Mouse (Mus musculus) heart, adult 2 months (tissue): ENCODE data around the gene Mrpl38. TPM values are rescaled to one million over a fixed set of nuclear protein-coding genes. Genes with fewer than 3 reads are reported as not detected.
A peak's percentile ranks its signal among the peaks of the same experiment; 100 is the strongest.

Source experiments
- DNase-seq, 2 experiments: peaks; one replicate each; pipeline ENCODE4 v3.0.0; 2021
- H3K27ac ChIP-seq: fragments of 200-600 bp; 2 replicates; pipeline ENCODE4 v1.8.1; 2022
- H3K27me3 ChIP-seq: fragments of 200-500 bp; 2 replicates; pipeline ENCODE4 v1.6.1; 2012; ENCODE audit warnings: mild to moderate bottlenecking, low read length, inconsistent platforms, mixed read lengths; ENCODE audit not compliant: control insufficient read depth, insufficient read depth
- H3K36me3 ChIP-seq: fragments of 200-500 bp; 2 replicates; pipeline ENCODE4 v1.6.1; 2012; ENCODE audit warnings: low read length, inconsistent platforms; ENCODE audit not compliant: control insufficient read depth, insufficient read depth
- H3K4me1 ChIP-seq: fragments of 200-500 bp; 2 replicates; pipeline ENCODE4 v1.6.1; 2011; ENCODE audit warnings: low read length; ENCODE audit not compliant: control insufficient read depth, insufficient read depth
- H3K4me3 ChIP-seq: fragments of 200-600 bp; 2 replicates; pipeline ENCODE4 v1.8.1; 2022
- H3K79me2 ChIP-seq: fragments of 200-500 bp; replicated peaks from 2 replicates; pipeline ENCODE4 v1.6.1; 2012; ENCODE audit warnings: mild to moderate bottlenecking, inconsistent platforms, low read length, moderate library complexity, mixed read lengths; ENCODE audit not compliant: control insufficient read depth, insufficient read depth
- H3K9ac ChIP-seq: fragments of 200-500 bp; 2 replicates; pipeline ENCODE4 v1.6.1; 2012; ENCODE audit warnings: low read depth, mild to moderate bottlenecking, control low read depth, inconsistent platforms, low read length, mixed read lengths
- CTCF ChIP-seq: fragments of 200-600 bp; IDR thresholded peaks from 2 replicates; pipeline ENCODE4 v1.8.1; 2022; ENCODE audit warnings: antibody characterized with exemption, mild to moderate bottlenecking, moderate library complexity
- EP300 ChIP-seq: fragments of 200-500 bp; IDR thresholded peaks from 2 replicates; pipeline ENCODE4 v1.6.1; 2011; ENCODE audit warnings: low read depth, low read length, control low read depth; ENCODE audit not compliant: insufficient read depth
- POLR2A ChIP-seq: fragments of 200-500 bp; IDR thresholded peaks from 2 replicates; pipeline ENCODE4 v1.6.1; 2011; ENCODE audit warnings: mild to moderate bottlenecking, low read depth, low read length, control low read depth; ENCODE audit not compliant: insufficient read depth
- WGBS: fragments of 180-500 bp; shearing (Covaris S2); methylation state at CpG from one replicate; pipeline ENCODE4 v1.1.7; 2018; 5-methylcytosine and 5-hydroxymethylcytosine counted together
- intact Hi-C: fragments of 180-260 bp; cut with DNase I; formaldehyde crosslinking; loops from one replicate; pipeline ENCODE4 v1.15.1; 2025
- polyA plus RNA-seq: library from polyadenylated mRNA; depleted of rRNA; stranded (reverse); fragments of >200 nt; gene quantifications from 2 replicates; pipeline ENCODE4 v1.2.3, GENCODE M21; 2012; rRNA removed
- total RNA-seq, 2 experiments: library from RNA; stranded (reverse); gene quantifications; 2 replicates each; pipeline ENCODE4 v1.2.3; 2021

The Mrpl38 gene
- total and polyA plus RNA-seq, 3 experiments, result 55.5 to 59.7 (median 56.8) TPM

DNA sequence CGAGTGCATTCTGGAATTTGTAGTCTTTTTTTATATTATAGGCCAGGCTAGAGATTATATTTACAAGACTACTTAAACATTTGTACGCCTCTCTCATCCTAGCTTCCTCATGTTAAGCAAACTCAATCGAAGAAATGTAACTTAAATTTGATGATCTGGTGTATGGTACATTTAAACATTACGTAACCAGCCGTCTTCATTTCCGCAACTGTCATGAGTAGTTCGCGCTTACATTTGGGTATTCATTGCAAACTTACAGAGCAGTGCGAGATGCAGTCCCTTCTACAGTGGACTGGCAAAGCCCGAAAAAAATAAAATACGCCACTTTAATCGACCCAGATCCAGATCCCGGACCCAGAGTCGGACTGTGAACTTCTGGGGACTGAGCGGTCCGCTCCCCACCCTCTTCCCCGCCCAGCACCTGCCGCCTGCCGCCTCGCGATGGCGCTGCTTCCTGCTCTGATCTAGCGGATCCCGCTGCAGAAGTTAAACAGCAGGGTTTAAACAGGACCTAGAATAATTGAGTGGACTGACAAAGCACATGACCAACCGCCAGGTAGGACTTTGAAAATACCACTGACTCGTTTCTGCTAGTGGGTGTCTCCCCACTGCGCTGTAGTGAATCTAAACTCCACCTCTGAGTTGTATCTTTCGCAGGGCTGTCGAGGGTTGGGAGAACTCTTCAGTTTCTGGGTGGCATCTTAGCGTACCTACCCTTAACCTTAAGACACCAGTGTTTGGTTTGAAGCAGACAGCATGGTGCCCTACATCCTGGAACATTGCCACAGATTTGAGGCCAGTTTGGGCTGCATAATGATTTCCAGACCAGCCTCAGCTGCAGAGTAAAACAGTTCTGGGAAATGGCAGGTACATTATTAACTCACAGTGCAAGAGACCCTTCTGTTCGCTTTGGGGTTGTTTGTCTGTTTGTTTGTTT, 51.2 kb downstream of the Mrpl38 start:
- no peaks in the 10 kb centered on the region; the same call in 1 of the 2 replicates for H3K36me3 ChIP-seq
- H3K27me3 ChIP-seq, result no peaks in the 10 kb centered on the region
- peaks cover 5% of the 10 kb centered on the region for H3K4me1 ChIP-seq
- no peaks in the 10 kb centered on the region; the same call in 1 of the 2 replicates for H3K79me2 ChIP-seq
- intact Hi-C loops, result loop anchor here (1.0 kb wide), 2 partner anchors 22 to 43 kb away; no protein-coding TSS in a partner anchor
- H3K9ac ChIP-seq, result peak overlapping the region; percentile 75
- peak overlapping the region; percentile 57 for H3K4me3 ChIP-seq
- H3K27ac ChIP-seq, result peak overlapping the region; percentile 88
- TF ChIP-seq POLR2A, result peak; percentile 62
- peak; percentile 93; the same call in 1 of the 2 replicates for TF ChIP-seq EP300
- peak; percentile 94 for TF ChIP-seq CTCF
- peak; percentile 93 to 95 for DNase-seq
- 2% methylated on average over 31 of the region's 31 CpGs for WGBS

DNA sequence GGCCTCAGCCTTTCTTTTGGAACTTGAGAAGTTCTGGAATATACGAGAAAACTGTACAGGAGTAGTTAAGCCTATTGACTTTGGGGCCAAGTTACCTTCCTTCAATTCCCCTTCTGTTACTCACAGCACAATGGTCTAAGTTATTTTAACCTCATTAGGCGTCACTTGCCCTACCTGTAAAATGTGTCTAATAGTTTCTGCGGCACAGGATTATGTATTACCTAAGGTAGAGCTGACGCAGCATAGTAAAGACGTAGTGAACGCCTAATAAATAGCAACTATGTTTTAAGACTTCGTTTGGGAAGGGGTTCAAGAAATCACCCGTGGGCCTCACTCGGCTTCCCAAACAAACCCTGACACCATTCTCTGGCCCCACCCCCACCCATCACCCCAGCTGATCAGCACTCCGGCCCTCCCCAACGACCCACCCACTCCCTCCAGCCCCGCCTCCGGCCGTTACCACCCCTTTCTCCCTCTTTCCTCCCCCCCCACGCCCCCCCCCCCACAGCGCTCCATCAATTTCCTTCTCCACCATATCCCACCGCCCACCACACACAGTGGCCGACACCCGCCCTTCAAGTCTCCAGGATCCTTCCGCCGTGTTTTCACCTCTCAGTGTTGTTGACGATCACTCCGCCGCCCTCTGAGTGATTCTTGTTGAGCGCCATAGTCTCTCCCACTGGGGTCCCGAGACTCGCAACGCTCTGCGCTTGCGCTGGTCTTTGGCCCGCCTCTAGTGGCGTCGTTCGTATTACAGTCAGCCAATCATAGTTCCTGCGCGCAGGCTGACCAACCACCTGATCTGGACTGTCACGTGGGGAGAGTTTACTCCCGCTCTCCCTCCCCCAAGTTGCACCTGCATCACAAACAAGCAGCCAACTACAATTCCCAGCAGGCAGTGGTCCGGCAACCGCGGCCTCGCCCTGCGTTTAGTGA, 52.1 kb downstream of the Mrpl38 start, which contains the start of gene Wbp2:
TSS of gene Wbp2 (minus strand) at position 738 of the 936 bp plus-strand sequence.
- Histone ChIP-seq H3K79me2 (no peaks in the 10 kb centered on the region; the same call in 1 of the 2 replicates), H3K36me3 (no peaks in the 10 kb centered on the region; the same call in 1 of the 2 replicates), H3K9ac (peak within 1 kb of the TSS; percentile 76), H3K4me3 (peak within 1 kb of the TSS; percentile 57), H3K27ac (peak within 1 kb of the TSS; percentile 88), H3K27me3 (no peaks in the 10 kb centered on the region), H3K4me1 (peaks cover 5% of the 10 kb centered on the region)
- TF ChIP-seq CTCF (peak; percentile 41), EP300 (no peak; the same call in 1 of the 2 replicates), POLR2A (peak; percentile 93)
- DNase-seq, result peak; percentile 96 to 98
- intact Hi-C loops, result loop anchor here (1.0 kb wide), 3 partner anchors 23 to 56 kb away; partner anchors contain the start of gene Unk
- 3% methylated on average over 39 of the region's 43 CpGs for WGBS

DNA sequence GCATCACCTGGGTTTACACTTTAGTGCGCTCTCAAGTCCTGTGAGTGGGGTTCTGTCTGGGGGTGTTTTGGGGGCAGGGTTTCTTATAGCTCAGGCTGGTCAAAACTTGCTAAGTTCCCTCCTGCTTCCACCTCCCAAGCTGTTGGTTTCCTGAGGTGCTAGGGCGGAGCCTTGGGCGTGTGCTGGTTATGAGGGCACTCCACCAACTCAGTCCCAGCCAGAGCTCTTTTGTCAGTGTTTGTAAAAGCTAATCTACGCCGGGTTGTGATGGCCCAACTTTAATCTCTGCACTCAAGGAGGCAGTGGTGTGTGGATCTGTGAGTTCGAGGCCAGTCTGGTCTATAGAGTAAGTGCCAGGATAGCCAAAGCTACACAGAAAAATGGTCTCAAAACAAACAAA, 54.5 kb downstream of the Mrpl38 start:
- WGBS, result 79% methylated on average over 6 of the region's 6 CpGs
- DNase-seq, result no peak
- no peak overlapping the region for H3K9ac ChIP-seq
- no peaks in the 10 kb centered on the region; the same call in 1 of the 2 replicates for H3K36me3 ChIP-seq
- TF ChIP-seq EP300, result no peak
- TF ChIP-seq CTCF, result no peak
- no peak for TF ChIP-seq POLR2A
- H3K27ac ChIP-seq, result no peak overlapping the region
- H3K4me1 ChIP-seq, result peaks cover 5% of the 10 kb centered on the region
- H3K4me3 ChIP-seq, result no peak overlapping the region
- intact Hi-C loops, result loop anchor here (5.0 kb wide), 2 partner anchors 133 to 147 kb away; no protein-coding TSS in a partner anchor
- H3K27me3 ChIP-seq, result no peaks in the 10 kb centered on the region
- no peaks in the 10 kb centered on the region; the same call in 1 of the 2 replicates for H3K79me2 ChIP-seq

DNA sequence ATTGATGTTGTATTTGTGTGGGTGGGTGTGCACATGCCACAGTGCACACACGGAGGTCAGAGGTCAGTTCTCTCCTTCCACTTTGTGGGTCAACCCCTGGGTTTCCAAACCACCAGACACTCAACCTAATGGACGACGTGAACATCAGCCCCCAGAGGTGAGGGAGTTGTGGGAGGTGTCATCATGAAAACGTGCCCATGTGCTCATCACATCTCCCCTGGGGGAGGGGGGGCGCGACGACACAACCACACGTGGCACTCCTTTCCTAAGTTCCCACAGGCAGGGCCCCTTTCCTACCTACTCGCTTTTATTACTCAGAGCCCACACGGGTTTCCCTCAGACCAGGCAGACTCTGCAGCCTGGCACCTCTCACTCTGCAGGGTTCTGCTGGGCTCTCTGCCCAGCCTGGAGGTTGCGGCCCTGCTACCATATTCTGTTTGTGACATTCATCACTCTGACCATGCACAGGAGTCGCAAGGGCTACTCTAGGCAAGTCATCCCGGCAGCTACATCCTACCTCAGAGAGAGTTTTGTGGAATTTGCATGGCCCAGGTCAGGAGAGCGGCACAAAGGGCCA, 55.5 kb downstream of the Mrpl38 start:
- intact Hi-C loops, result loop anchor here (5.0 kb wide), 2 partner anchors 134 to 146 kb away; no protein-coding TSS in a partner anchor

More for the DNA sequence above, 55.5 kb downstream of the Mrpl38 start:
- H3K4me3 ChIP-seq, result no peak overlapping the region
- no peaks in the 10 kb centered on the region for H3K27me3 ChIP-seq
- no peak overlapping the region for H3K27ac ChIP-seq
- 82% methylated on average over 14 of the region's 14 CpGs for WGBS
- DNase-seq, result no peak
- no peaks in the 10 kb centered on the region; the same call in 1 of the 2 replicates for H3K79me2 ChIP-seq
- TF ChIP-seq POLR2A (no peak), CTCF (no peak), EP300 (no peak)
- H3K9ac ChIP-seq, result no peak overlapping the region
- H3K36me3 ChIP-seq, result no peaks in the 10 kb centered on the region; the same call in 1 of the 2 replicates
- H3K4me1 ChIP-seq, result peaks cover 5% of the 10 kb centered on the region

Other genes starting within 250 kb of the Mrpl38 start
- gene Smim5, start 238.9 kb downstream of the Mrpl38 start, total RNA-seq, result 10 to 100 TPM; 10.2 to 17.8 TPM
- gene Smim5, start 238.9 kb downstream of the Mrpl38 start, polyA plus RNA-seq, result 21.8 and 32.8 TPM in 2 replicates
- gene Smim6, start 226.9 kb downstream of the Mrpl38 start, total RNA-seq, result not detected
- gene Smim6, start 226.9 kb downstream of the Mrpl38 start, polyA plus RNA-seq, result 0.29 and 0.35 TPM in 2 replicates
- 10 to 100 TPM; 16.4 to 18.1 TPM for gene Sap30bp, start 205.6 kb downstream of the Mrpl38 start, total RNA-seq
- 9.1 and 10.8 TPM in 2 replicates for gene Sap30bp, start 205.6 kb downstream of the Mrpl38 start, polyA plus RNA-seq
- gene Recql5, start 205.4 kb downstream of the Mrpl38 start, total RNA-seq, result 1 to 10 TPM; 6.8 to 7.4 TPM
- gene Recql5, start 205.4 kb downstream of the Mrpl38 start, polyA plus RNA-seq, result 10.2 and 12.2 TPM in 2 replicates
- gene Itgb4, start 164.2 kb downstream of the Mrpl38 start, total RNA-seq, result 1 to 10 TPM; 2.6 to 2.9 TPM
- gene Itgb4, start 164.2 kb downstream of the Mrpl38 start, polyA plus RNA-seq, result 1.9 and 3.1 TPM in 2 replicates
- 10 to 100 TPM; 14.5 to 14.7 TPM for gene Galk1, start 126.1 kb downstream of the Mrpl38 start, total RNA-seq
- 14.6 and 16.4 TPM in 2 replicates for gene Galk1, start 126.1 kb downstream of the Mrpl38 start, polyA plus RNA-seq
- 100 to 1,000 TPM; 105 to 128 TPM for gene H3f3b, start 110.9 kb downstream of the Mrpl38 start, total RNA-seq
- 67.5 and 82.1 TPM in 2 replicates for gene H3f3b, start 110.9 kb downstream of the Mrpl38 start, polyA plus RNA-seq
- 1 to 10 TPM; 7.1 to 7.9 TPM for gene Unk, start 108.5 kb downstream of the Mrpl38 start, total RNA-seq
- gene Unk, start 108.5 kb downstream of the Mrpl38 start, polyA plus RNA-seq, result 16.5 and 20.4 TPM in 2 replicates
- gene Unc13d, start 60.9 kb downstream of the Mrpl38 start, total RNA-seq, result 1 to 10 TPM in 1 of 2 experiments, under 1 TPM in 1; 0.55 to 1.5 TPM
- gene Unc13d, start 60.9 kb downstream of the Mrpl38 start, polyA plus RNA-seq, result 1.1 and 1.7 TPM in 2 replicates
- 100 to 1,000 TPM in 1 of 2 experiments, 10 to 100 TPM in 1; 91.0 to 108 TPM for gene Wbp2, start 51.9 kb downstream of the Mrpl38 start, total RNA-seq
- 151 and 176 TPM in 2 replicates for gene Wbp2, start 51.9 kb downstream of the Mrpl38 start, polyA plus RNA-seq
- 10 to 100 TPM; 23.1 to 28.2 TPM for gene Trim47, start 11.7 kb downstream of the Mrpl38 start, total RNA-seq
- 23.7 and 29.5 TPM in 2 replicates for gene Trim47, start 11.7 kb downstream of the Mrpl38 start, polyA plus RNA-seq
- gene Trim65, start 7.7 kb downstream of the Mrpl38 start, total RNA-seq, result 1 to 10 TPM; 6.1 to 8.6 TPM
- gene Trim65, start 7.7 kb downstream of the Mrpl38 start, polyA plus RNA-seq, result 8.8 and 10.8 TPM in 2 replicates
- gene Fbf1, start 29.3 kb upstream of the Mrpl38 start, total RNA-seq, result 10 to 100 TPM; 14.8 to 15.0 TPM
- 11.8 and 17.6 TPM in 2 replicates for gene Fbf1, start 29.3 kb upstream of the Mrpl38 start, polyA plus RNA-seq
- 10 to 100 TPM in 1 of 2 experiments, 1 to 10 TPM in 1; 9.1 to 12.8 TPM for gene Ten1, start 60.0 kb upstream of the Mrpl38 start, total RNA-seq
- 10.2 and 17.0 TPM in 2 replicates for gene Ten1, start 60.0 kb upstream of the Mrpl38 start, polyA plus RNA-seq
- gene Acox1, start 60.2 kb upstream of the Mrpl38 start, total RNA-seq, result 100 to 1,000 TPM; 159 to 195 TPM
- gene Acox1, start 60.2 kb upstream of the Mrpl38 start, polyA plus RNA-seq, result 134 and 205 TPM in 2 replicates
- under 1 TPM; 0.39 to 0.50 TPM for gene Evpl, start 99.2 kb upstream of the Mrpl38 start, total RNA-seq
- 0.15 and 0.29 TPM in 2 replicates for gene Evpl, start 99.2 kb upstream of the Mrpl38 start, polyA plus RNA-seq
- 10 to 100 TPM; 61.5 to 71.2 TPM for gene Srp68, start 135.3 kb upstream of the Mrpl38 start, total RNA-seq
- 40.0 and 50.7 TPM in 2 replicates for gene Srp68, start 135.3 kb upstream of the Mrpl38 start, polyA plus RNA-seq
- not detected for gene Galr2, start 142.1 kb upstream of the Mrpl38 start, total RNA-seq
- 0.18 and 0.32 TPM in 2 replicates for gene Galr2, start 142.1 kb upstream of the Mrpl38 start, polyA plus RNA-seq
- 10 to 100 TPM; 43.7 to 44.0 TPM for gene Exoc7, start 168.4 kb upstream of the Mrpl38 start, total RNA-seq
- 28.0 and 29.7 TPM in 2 replicates for gene Exoc7, start 168.4 kb upstream of the Mrpl38 start, polyA plus RNA-seq
- gene Foxj1, start 196.5 kb upstream of the Mrpl38 start, total RNA-seq, result not detected
- 5.1 TPM in 1 of 2 replicates, not detected in the other for gene Foxj1, start 196.5 kb upstream of the Mrpl38 start, polyA plus RNA-seq